Mouse (Mus musculus): ENCODE results near the gene Rab12.
"Not testable (repeated sequence)": the region's sequence is repeated elsewhere in the genome, so short reads cannot be mapped to it uniquely, and the experiment has no call there.

Gene Rab12

DNA sequence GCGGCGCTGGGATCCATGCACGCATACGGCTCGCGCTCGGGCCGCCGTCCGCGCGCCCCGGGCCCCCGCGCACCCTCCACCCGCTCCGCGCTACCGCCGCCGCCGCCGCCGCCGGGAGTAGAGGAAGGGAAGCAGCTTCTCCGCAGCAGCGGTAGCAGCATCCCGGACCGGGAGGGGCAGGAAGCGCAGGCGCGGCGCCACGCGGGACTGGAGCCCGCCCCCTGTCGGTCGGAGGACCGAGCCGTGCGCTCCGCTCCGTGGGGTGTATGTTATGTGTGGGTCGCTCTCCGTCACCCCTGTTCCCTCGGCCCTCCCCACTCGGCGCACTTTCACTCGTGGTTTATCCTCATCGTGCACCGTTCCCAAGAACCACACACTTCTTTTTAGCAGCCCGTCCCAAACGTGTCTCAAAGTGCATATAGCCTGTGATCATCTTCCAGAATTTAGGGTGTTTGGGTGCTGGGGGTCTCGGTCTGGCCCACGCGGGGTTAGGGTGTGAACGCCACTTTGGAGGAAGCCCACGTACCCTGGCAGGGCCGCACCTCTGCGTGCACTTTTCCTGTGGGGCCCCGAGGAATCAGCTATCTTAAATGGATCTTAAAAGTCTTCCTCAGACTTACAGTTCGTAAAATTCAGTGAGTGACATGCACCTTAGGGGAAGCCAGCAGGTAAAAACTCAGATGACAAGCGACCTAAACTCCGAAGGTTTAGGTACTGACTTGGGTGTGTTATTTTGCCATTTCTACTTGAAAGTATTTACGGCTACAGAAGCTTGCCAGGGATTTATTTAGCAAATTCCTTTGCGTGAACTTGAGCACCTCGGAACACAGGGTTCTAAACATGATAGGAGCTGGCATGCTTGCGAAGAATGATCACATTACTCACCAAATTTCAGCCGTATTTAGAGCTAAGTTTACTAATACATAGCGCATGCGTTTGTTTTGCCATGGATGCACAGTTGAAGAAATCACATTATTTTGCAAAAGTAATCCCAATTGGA is at the start of gene Rab12:
TSS of gene Rab12 (minus strand) at position 176 of the 1,000 bp plus-strand sequence.
- DNase-seq: peak; percentile 90

DNA sequence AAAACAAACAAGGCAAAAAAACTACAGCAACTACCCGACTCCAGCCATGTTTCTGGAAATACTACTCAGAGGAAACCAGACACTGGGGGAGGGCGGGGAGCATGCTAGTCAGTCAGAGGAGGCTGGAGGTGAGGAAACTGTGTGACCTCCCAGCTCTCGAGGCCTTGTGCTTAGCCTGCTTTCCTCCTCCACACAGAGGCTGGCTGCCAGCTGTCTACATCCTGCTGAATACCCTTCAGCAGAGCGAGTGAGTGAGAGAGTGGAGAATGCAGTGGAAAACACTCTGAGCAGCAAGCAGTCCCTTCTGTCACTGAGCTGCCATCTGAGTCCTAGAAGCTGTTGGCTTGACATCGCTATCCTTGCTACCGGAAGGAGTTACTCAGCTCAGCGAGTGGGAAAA is 44.7 kb upstream of the Rab12 start:
- DNase-seq: no peak

DNA sequence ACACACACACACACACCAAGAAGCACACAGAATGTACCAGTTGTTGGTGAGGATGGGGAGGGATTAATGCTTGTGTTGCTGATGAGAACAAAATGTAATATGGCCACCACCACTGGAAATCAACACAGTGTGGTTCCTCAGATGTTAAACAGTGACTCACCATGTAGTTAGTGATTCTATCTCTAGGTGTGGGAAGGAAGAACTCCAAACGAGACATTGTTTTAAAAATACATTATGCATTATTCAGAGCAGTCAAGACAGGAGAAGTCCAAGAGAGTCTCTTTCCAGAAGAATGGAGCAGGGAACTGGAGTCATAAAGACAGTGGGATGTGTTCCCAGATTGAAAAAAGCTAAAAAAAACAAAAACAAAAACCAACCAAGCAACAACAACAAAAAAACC is 44.0 kb upstream of the Rab12 start:
- DNase-seq: no peak

DNA sequence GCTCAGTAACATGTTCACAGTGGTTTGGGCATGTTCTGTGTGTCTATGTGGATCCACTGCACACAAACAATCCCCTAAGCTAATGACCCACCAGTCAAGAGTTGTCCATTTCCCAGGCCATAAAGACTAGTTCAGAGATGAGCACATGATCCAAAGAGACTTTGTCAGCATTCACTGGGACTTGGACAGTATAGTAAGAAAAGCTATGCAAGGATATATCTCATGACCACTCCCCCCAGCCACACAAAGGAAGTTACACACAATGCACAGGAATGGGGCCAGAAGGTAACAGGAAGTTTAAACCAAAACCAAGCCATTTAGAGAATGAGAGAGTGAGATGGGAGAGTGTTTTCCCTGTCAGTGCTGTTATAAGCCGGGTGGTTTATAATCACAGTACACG is 41.9 kb upstream of the Rab12 start:
- no peak for DNase-seq

DNA sequence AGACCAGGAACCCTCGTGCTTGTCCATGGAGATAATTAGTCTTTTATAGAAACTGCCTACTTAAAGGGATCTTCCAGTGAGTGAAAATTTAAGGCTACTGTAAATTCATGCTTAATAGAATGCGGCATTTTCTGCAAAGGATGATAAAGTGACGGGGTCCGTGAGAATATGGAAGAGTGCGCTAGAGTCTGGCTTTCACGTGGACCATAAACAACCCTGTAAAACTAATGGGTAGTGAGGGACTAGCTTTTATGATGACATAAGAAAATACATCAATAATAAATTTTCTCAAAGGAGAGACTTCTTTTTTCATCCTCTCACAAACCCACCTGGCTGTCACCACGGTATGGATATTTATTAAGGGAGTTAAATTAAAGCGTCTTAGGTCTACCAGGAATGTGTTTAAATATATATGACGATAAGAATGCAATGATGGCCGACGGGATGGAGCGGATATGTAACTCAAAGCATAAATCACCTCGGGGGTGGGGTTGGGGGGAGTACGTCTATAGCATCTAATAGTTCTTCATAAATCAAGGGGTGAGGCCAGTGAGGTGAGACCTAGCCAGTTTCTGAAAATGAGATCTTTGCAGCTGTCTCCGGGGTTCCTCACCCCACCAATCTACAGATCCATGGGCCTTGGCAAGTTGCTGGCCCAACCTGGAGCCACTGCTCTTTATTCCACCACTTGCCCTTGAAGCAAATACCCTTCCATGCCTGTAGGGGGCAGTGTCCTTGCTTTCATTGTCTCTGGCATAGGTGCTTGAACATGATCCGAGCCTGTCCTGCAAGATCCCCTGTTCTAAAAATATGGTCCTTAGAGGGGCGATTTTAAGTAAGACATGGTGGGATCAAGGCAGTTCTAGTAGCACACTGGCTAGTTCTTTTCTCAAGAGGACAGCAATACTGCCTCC is 39.1 kb upstream of the Rab12 start:
- DNase-seq: peak; percentile 29

DNA sequence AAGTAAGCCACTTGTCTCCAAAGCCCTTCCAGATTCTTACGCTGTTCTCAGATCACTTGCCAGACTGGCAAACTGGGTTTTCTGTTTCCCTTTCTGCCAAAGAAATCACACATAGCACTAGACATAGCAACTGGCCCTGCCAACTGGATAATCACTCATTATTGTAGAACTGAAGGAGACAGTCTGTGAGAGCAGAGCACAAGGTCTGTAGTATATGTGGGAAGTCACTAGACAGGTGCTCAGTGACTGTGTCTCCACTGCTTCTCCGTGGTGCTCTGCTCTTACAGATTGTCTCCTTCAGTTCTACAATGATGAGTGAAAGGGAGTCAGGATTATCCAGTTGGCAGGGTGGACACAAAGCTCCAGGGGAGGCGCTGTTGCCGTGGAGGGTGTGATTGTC is 33.2 kb upstream of the Rab12 start:
- no peak for DNase-seq

DNA sequence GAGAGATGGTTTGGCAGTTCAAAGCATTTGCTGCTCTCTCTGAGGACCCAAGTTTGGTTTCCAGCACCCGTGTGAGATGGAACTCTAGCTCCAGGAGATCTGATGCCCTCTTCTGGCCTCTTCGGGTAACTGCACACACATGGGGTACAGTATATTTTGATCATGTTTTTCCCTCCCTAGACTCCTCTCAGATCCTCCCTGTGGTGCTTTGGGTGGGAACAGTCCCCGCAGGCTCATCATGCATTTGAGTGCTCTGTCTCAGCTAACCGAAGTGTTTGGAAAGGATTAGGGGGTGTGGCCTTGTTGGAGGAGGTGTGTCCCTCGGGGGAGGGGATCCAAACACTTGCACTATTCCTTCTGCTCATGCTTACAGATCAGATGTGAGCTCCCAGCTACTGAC is 31.0 kb upstream of the Rab12 start:
- no peak for DNase-seq

DNA sequence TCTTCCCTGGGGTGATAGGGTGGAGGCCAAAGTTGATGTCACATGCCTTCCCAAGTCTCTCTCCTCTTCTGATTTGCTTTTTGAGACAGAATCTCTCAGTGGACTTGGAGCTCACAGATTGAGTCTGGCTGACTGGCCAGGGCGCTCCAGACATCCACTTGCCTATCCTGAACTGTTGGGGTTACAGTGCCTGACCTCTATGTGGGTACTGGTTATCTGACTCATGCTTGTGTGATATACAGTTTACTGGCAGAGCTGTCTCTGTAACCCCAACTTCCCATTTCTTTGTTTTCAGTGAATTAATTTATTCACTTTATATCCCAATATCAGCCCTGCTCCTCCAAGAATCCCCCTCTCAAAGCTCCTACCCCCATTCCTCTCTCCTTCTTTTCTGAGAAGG is 12.8 kb upstream of the Rab12 start:
- DNase-seq: no peak

DNA sequence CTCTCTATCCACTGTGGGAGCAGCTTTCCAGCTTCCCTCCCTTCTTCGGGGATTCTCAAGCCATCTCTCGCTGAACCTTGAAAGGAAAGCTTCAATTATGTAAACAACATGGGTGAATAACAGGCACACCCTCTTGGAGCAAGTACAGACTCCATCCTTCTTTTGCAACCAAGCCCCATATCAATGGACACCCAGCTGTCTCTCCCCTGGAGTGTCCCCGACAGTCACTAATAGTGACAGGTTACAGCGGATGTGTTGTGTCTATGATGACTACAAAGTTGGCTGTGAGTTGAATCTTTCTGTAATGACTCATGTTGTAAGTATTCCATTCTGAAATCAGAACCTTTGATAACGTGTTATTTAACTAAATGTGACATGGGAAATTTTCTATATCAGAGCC is 3.9 kb upstream of the Rab12 start:
- DNase-seq: no peak

DNA sequence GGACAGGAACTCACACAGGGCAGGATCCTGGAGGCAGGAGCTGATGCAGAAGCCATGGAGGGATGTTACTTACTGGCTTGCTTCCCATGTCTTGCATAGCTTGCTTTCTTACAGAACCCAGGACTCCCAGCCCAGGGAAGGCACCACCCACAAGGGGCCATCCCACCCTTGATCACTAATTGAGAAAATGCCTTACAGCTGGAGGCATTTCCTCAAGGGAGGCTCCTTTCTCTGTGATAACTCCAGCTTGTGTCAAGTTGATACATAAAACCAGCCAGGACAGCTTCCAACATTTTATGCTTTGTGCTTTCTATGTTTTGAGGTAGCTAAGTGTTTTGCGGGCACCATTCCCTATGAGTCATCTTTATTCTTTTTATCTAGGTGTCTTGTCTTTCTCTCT is 3.1 kb upstream of the Rab12 start:
- DNase-seq: not testable (repeated sequence)

DNA sequence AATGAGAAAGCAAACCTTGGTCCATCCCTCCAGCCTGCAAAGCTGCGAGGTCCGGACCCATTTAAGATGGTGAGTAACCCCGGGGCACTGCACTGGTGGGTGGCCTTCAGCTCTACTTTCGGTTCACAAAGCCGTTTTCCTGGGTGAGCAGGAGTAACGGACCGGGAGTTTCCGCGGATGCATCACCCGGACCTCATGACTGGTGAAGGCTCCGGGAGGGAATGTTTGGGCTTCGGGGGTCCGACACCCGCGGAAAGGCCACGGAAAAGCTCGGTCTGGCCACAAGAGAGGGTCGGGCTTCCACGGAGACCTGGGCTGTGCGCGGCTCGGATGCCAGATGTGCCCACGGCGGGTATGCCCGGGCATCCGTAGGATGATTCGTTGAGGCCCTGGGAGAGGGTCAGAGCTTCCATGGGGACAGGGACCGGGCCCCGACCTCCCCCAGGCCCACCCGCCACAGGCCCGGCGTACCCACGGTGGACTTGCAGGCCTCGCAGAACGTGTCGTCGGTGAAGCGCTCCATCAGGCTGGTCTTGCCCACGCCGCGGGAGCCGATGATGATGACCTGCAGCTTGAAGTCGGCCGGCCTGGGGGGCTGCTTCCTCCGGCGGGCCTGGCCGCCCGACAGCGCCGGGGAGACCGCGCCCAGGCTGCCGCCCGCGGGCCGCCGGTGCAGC is 514 bp downstream of the Rab12 start:
- DNase-seq: peak; percentile 29

DNA sequence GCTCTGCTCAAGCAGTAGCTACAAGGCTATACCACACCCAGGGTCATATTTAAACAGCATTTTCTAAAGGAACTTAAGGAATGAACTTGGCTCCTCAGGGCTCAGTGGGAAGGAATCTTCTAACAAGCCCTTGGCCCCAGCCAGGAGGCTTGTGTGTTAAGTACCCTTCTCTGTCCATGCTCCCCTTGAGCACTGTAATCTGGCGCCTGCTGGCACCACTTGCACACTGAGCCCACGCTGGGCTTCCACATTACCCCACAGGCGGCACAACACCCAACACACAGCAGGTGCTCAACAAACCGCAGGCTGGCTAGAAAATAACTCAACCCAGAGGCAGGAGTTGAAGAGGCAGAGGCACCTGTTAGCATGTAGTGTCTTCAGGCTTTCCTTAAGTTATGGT is 2.6 kb downstream of the Rab12 start:
- DNase-seq: peak; percentile 39

DNA sequence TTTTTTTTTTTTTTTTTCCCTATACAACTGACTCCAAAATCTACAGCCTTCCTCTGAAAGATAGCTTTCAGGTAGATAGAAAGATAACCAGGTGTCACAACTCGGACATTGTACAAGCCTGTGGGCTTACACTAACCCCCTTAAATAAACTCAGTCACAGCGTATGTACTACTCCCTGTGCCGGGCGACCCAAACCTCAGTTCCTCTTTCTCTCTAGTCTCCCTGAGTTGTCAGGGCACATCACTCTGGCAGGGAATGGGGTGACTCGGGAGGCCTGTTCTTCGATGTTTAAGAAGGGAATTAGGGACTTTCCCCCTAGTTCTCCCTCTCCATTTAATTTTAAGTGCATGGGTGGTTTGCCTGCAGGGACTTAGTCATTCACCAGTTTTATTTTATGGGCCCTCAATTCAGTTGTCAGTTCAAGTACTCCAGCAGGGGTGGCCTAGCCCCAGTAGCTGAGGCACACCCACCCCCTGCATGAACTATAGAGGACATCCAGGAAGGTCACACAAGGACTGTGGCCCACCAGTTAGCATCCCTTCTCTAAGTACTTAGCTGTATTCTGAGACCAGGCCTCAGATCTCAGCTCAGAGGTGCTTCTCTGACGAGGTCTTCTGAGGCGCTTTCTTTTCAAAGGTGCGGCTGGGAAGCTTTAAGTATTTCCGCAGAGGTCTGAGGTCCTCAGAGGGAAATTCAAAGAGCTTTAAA is 5.1 kb downstream of the Rab12 start:
- no peak for DNase-seq

DNA sequence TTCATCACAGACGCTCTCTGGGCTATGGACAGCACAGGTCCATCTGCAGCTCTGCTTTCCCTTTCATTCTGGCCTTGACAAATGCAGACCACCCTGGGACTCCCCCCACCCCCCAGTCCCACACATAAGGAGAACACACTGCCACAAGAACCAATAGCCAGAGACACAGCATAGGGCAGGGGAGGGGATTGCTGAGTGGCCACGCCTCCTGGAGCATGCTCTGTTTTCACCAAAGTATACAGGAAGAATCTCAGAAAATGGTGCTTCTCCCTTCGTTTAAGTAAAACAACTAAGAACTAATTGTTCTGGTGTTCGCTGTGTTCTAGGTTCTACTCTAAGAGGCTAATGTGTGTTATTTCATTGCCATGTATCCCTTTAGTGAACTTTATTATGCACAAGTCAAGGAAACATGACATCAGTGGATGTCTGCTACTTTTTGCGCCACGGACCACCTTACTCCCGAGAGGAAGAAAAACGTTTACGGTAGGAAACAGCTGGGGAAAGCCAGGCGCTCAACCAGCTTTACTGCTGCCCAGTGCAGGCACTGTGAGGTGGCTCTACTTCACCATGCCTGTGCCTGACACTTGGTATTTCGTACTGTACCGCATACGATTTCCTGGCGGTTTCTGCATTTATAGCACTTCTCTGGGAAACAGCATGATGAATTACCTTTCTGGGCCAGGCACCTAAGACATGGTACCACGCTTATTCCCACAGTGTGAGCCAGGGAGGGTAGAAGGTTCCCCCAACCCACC is 7.2 kb downstream of the Rab12 start:
- no peak for DNase-seq

DNA sequence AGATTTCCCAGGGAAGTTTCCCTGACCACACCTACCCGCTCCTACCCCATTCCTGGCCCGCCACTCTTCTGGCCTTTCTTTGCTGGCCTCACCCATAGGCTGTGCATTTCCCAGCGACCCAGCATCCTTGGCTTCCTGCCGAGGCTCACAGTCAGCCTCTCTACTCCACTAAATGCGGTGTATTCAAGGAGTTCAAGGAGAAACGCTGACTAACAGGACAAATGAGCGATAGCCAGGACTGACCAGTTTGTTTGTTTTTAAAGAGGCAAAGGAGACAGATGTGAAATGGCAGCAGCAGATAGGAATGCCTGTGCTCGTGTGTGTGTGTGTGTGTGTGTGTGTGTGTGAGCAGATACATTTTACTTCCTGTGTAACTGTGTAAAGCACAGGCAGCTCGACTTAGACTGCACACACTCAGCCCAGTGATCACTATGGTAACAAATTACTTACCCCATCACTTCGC is 9.3 kb downstream of the Rab12 start:
- no peak for DNase-seq

DNA sequence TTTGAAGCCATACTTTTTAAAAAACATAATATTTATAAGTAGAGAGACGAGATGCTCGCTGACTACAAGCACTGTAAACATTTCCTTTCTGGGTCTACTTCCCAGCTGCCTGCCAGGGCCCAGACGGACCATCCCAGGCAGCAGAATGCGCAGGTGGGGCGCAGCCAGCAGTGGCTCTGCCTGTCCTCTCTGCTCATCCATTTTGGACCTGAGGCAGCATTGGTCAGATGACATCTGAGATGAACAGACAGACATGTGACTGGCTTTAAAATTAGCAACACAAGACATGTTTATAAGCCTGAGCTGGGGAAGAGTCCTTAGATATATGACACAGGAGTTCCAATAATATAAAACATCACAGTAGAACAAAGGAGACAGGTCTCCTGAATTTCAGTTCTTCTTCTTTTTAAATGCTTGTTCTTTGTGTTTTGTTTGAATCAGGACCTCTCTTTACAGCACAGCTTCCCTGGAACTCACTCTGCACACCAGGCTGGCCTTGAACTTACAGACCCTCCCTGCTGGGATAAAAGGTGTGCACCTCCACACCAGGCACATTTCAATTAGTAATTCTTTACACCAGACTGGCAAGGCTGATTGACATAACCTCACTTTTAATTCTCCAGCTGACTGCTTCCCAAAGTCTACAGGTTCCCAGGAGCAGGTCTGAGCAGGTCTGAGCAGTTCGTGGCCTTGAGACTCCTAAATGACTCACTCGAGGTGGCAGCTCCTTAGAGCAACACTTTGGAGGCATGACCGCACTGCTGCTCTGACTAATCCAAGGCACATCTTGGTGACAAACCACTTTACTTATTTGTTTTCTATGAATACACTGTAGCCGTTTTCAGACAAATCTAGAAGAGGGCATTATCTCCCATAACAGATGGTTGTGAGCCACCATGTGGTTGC is 12.2 kb downstream of the Rab12 start:
- no peak for DNase-seq

DNA sequence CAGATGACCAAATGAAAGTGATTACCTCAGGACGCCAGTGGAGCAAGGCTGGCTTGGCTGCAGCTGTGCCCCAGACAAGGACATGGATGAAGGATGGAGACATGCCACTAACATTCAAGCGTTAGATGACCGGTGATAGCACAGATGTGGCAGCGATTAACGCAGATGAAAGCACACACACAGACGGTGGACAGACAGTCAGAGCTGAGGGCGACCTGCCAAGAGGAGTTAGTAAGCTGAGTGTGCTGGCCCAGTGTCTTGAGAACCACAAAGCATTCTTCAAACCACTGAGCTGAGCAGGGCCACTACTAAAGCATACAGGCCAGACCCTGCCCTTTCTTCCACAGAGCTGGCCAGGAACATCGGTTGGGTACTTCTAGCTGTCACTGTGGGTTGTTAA is 14.6 kb downstream of the Rab12 start:
- no peak for DNase-seq

DNA sequence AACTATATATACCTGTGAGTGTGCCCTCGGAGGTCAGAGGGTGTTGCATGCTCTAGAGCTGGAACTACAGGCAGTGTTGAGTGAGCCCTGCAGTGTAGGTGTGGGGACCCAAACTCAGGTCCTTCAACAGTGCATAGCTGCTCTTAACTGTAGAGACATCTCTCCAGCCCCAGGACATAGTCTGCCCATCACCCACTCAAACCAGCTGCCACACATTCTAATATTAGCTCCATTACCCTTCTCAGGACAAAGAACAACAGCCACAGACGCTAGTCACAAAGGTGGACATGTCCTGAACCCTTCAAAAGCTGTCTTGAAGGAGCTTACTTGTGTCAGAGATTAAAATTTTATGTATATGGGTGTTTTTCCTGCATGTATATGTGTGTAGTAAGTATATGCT is 15.3 kb downstream of the Rab12 start:
- DNase-seq: no peak

DNA sequence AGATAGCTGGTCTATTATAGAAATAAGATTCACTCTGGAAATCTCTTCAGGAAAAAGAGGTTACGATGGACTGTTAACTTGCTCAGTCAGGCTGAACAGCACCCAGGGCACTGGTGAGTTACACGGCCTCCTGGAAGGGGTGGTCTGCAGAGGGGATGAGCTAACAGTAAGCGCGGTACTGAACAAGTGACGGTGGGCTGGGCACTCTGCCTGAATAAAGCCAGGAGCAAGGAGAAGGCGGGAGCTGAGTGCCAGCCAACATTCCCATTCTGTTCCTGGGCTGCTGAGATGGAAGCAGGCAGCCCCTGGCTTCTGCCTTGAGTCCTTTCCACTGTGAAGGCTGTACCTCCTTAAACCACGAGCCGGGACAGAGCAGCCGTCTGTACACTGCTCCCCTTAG is 16.1 kb downstream of the Rab12 start:
- no peak for DNase-seq

DNA sequence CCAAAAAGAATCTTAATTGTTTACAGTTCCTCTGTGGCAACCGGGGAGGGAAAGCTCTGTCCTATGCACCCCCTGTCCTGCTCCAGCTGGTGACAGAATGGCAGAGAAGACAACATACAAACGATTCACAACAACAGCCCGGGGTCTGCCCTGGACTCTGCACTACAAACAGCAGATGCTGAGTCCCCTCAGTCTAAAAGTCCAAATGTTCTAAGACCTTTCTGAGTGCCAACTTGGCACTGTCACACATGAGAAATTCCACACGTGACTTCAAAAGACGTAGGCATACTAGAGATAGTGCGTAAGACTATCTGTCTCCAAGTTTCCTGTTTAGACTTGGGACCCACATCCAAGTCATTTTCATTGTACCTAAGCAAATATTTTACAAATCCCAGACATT is 16.7 kb downstream of the Rab12 start:
- DNase-seq: no peak

DNA sequence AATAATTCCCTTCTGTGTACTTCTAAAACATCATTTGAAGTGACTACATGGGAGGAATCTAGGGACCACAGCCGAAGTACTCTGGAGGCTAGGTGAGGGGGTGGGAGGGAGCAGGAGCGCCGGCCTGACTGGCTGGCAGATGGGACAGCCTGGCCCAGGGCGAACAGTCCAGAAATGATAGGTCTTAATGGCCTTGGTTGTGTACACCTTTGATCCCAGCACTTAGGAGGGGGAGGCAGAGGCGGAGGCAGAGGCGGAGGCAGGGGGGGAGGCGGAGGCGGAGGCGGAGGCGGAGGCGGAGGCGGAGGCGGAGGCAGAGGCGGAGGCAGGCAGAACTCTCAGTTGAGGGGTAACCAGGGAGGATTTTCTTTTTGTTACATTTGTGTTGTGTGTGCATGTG is 20.9 kb downstream of the Rab12 start:
- DNase-seq: no peak
